Mouse (Mus musculus): ENCODE data around the gene Them7. TPM values are rescaled to one million over a fixed set of nuclear protein-coding genes. Genes with fewer than 3 reads are reported as not detected.

Gene Them7
- polyA plus RNA-seq, 1 experiment from 2014 or later, result 1.8 TPM

DNA sequence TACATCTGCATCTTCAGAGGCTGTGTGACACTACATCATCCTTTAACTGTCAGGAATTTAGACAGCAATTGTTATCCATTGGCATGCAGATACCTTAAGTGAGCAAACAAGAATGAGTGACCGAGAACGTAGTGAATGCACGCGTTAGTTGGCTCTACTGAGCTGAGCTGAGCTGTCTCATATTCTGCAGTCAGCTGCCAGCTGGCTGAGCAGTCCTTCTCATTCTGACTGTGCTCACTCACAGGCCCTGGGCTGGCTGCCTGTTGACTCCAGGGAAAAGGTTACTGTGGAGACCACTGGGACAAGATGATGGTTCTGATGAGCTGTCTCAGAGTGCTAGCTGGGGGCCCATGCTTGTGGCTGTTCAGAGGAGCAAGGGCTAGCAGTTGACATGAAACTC is 184.4 kb downstream of the Them7 start:
- ATAC-seq (ENCODE audit: insufficient number of reproducible peaks, low FRiP score, low TSS enrichment, low read depth), result no peak
- H3K27ac ChIP-seq (replicated peaks; ENCODE audit: low read depth, low read length), result no peak overlapping the region
- 87% methylated on average over 4 of the region's 4 CpGs for WGBS
- H3K36me3 ChIP-seq (ENCODE audit: control insufficient read depth, insufficient read depth, low read length), result no peaks in the 10 kb centered on the region
- no peaks in the 10 kb centered on the region for H3K27me3 ChIP-seq (ENCODE audit: control insufficient read depth, insufficient read depth, low read length)
- no peak overlapping the region for H3K4me2 ChIP-seq (ENCODE audit: low read depth, severe bottlenecking)
- H3K9me3 ChIP-seq (ENCODE audit: control insufficient read depth, low read length), result no peaks in the 10 kb centered on the region
- DNase-seq (ENCODE audit: low spot score), result no peak
- no peak overlapping the region for H3K9ac ChIP-seq (ENCODE audit: low read length)
- H3K4me3 ChIP-seq (ENCODE audit: low read depth, low read length), result no peak overlapping the region
- H3K4me1 ChIP-seq (ENCODE audit: control insufficient read depth, insufficient read depth, low read length), result no peaks in the 10 kb centered on the region

- H3K4me3 ChIP-seq (ENCODE audit: low read depth, low read length), result no peak overlapping the region
- H3K4me2 ChIP-seq (ENCODE audit: low read depth, severe bottlenecking), result no peak overlapping the region
- H3K27me3 ChIP-seq (ENCODE audit: control insufficient read depth, insufficient read depth, low read length), result no peaks in the 10 kb centered on the region
- no peak overlapping the region for H3K27ac ChIP-seq (replicated peaks; ENCODE audit: low read depth, low read length)
- H3K9me3 ChIP-seq (ENCODE audit: control insufficient read depth, low read length), result no peaks in the 10 kb centered on the region
- no peaks in the 10 kb centered on the region for H3K36me3 ChIP-seq (ENCODE audit: control insufficient read depth, insufficient read depth, low read length)
- ATAC-seq (ENCODE audit: insufficient number of reproducible peaks, low FRiP score, low TSS enrichment, low read depth), result no peak
- H3K9ac ChIP-seq (ENCODE audit: low read length), result no peak overlapping the region
- 91% methylated on average over 1 of the region's 1 CpGs for WGBS
- H3K4me1 ChIP-seq (ENCODE audit: control insufficient read depth, insufficient read depth, low read length), result no peaks in the 10 kb centered on the region
- DNase-seq (ENCODE audit: low spot score), result no peak
These were observed 185.1 kb downstream of the Them7 start for GRCm38 (mm10) chr2:105409253-105409652.

- WGBS, result 69% methylated on average over 2 of the region's 2 CpGs
- Histone ChIP-seq H3K9me3 (ENCODE audit: control insufficient read depth, low read length) (no peaks in the 10 kb centered on the region), H3K4me1 (ENCODE audit: control insufficient read depth, insufficient read depth, low read length) (0 out of 2 replicates have a peak, but pooled peaks cover 3% of the 10 kb centered on the region), H3K4me3 (ENCODE audit: low read depth, low read length) (no peak overlapping the region), H3K27me3 (ENCODE audit: control insufficient read depth, insufficient read depth, low read length) (no peaks in the 10 kb centered on the region), H3K36me3 (ENCODE audit: control insufficient read depth, insufficient read depth, low read length) (no peaks in the 10 kb centered on the region), H3K27ac (replicated peaks; ENCODE audit: low read depth, low read length) (no peak overlapping the region), H3K9ac (ENCODE audit: low read length) (no peak overlapping the region), H3K4me2 (ENCODE audit: low read depth, severe bottlenecking) (no peak overlapping the region)
- no peak for ATAC-seq (ENCODE audit: insufficient number of reproducible peaks, low FRiP score, low TSS enrichment, low read depth)
- DNase-seq (ENCODE audit: low spot score), result no peak
These were observed 190.2 kb downstream of the Them7 start for GRCm38 (mm10) chr2:105414309-105414708.

DNA sequence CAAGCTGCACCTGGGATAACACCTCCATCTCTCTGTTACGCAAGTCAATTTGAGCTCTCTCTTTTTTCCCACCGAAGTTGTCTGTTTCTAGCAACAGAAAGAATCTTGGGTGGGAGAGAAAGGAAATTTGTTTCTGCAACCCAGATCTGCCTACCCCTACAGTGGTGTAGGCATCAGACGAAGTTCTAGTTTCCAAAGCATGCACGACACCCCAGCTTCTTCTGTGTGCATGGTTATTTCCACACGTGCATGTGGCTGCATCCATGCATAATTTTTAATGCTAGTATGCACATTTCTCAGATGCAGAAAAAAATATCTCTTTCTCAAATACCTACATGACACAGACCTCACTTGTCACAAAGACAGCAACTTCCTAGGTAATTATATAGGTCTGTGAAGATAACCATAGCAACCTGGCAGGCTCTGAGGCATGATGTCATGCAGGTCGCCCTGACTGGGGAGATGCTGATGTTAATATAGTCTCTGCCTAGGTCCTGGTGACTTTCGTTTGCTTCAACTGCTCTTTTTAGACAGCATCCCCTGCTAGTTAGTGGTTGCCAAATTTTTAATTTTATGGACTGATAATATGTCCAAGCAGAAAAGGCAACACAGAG is 192.0 kb downstream of the Them7 start:
- no peak overlapping the region for H3K4me2 ChIP-seq (ENCODE audit: low read depth, severe bottlenecking)
- no peak for ATAC-seq (ENCODE audit: insufficient number of reproducible peaks, low FRiP score, low TSS enrichment, low read depth)
- DNase-seq (ENCODE audit: low spot score), result no peak
- no peak overlapping the region for H3K4me3 ChIP-seq (ENCODE audit: low read depth, low read length)
- WGBS, result 71% methylated on average over 7 of the region's 7 CpGs
- no peaks in the 10 kb centered on the region for H3K27me3 ChIP-seq (ENCODE audit: control insufficient read depth, insufficient read depth, low read length)
- 0 out of 2 replicates have a peak, but pooled peaks cover 3% of the 10 kb centered on the region for H3K4me1 ChIP-seq (ENCODE audit: control insufficient read depth, insufficient read depth, low read length)
- H3K9me3 ChIP-seq (ENCODE audit: control insufficient read depth, low read length), result no peaks in the 10 kb centered on the region
- no peak overlapping the region for H3K9ac ChIP-seq (ENCODE audit: low read length)
- no peak overlapping the region for H3K27ac ChIP-seq (replicated peaks; ENCODE audit: low read depth, low read length)
- H3K36me3 ChIP-seq (ENCODE audit: control insufficient read depth, insufficient read depth, low read length), result no peaks in the 10 kb centered on the region

DNA sequence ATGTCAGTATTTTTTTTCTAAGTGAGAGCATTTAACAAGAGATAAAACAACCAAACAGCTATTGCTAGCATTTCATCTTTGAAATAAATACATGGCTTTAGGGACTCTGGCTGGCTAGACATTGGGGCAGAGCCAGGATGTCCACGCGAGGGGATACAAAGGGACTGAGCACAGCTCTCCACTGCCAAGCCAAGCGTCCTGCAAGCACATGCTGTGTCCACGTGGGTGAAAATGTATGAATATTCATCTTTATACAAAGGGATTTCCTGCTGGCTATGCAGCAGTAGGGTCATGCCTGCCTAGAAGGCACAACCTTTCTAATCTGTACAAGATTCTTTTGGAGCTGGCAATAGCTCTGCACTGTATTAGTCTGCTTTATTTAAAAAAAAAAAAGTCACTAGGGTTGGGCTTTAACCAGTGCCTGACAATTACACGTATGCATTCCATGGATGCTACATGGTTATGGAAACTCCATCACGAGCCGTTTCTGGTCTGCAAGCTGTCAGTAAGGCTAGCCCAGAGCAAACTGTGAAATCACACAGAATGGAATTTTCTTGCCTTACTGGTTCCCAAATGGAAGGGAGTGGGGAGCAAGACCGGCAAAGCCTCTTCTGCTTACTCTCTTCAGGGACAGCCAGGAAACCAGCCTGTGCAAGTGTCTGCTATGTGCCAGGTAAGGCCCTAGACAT is 192.7 kb downstream of the Them7 start:
- no peaks in the 10 kb centered on the region for H3K36me3 ChIP-seq (ENCODE audit: control insufficient read depth, insufficient read depth, low read length)
- 0 out of 2 replicates have a peak, but pooled peaks cover 3% of the 10 kb centered on the region for H3K4me1 ChIP-seq (ENCODE audit: control insufficient read depth, insufficient read depth, low read length)
- no peaks in the 10 kb centered on the region for H3K9me3 ChIP-seq (ENCODE audit: control insufficient read depth, low read length)
- 79% methylated on average over 8 of the region's 8 CpGs for WGBS
- H3K27me3 ChIP-seq (ENCODE audit: control insufficient read depth, insufficient read depth, low read length), result no peaks in the 10 kb centered on the region
- H3K4me2 ChIP-seq (ENCODE audit: low read depth, severe bottlenecking), result no peak overlapping the region
- DNase-seq (ENCODE audit: low spot score) (no peak), ATAC-seq (ENCODE audit: insufficient number of reproducible peaks, low FRiP score, low TSS enrichment, low read depth) (no peak)
- H3K27ac ChIP-seq (replicated peaks; ENCODE audit: low read depth, low read length), result no peak overlapping the region
- H3K4me3 ChIP-seq (ENCODE audit: low read depth, low read length), result no peak overlapping the region
- no peak overlapping the region for H3K9ac ChIP-seq (ENCODE audit: low read length)

DNA sequence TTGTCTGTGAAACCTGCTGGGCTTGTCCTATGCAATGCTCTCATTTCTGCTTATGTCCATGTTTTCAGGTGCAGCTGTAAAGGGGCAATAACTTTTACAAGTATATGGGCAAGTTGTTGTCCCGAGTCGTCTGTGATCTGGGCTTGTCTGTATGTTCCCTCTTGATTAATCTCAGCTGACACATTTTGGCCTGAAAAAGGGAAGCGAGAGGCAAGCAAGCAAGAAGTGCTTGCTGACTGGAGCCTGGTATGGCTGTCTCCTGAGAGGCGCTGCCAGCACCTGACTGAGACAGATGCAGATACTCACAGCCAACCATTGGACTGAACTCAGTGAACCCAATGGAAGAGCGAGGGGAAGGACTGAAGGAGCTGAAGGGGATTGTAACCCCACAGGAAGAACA is 193.5 kb downstream of the Them7 start:
- Histone ChIP-seq H3K27ac (replicated peaks; ENCODE audit: low read depth, low read length) (no peak overlapping the region), H3K4me2 (ENCODE audit: low read depth, severe bottlenecking) (no peak overlapping the region), H3K9me3 (ENCODE audit: control insufficient read depth, low read length) (no peaks in the 10 kb centered on the region), H3K36me3 (ENCODE audit: control insufficient read depth, insufficient read depth, low read length) (no peaks in the 10 kb centered on the region), H3K9ac (ENCODE audit: low read length) (no peak overlapping the region), H3K4me3 (ENCODE audit: low read depth, low read length) (no peak overlapping the region), H3K4me1 (ENCODE audit: control insufficient read depth, insufficient read depth, low read length) (0 out of 2 replicates have a peak, but pooled peaks cover 3% of the 10 kb centered on the region), H3K27me3 (ENCODE audit: control insufficient read depth, insufficient read depth, low read length) (no peaks in the 10 kb centered on the region)
- no peak for DNase-seq (ENCODE audit: low spot score)
- ATAC-seq (ENCODE audit: insufficient number of reproducible peaks, low FRiP score, low TSS enrichment, low read depth), result no peak
- 66% methylated on average over 5 of the region's 5 CpGs for WGBS

DNA sequence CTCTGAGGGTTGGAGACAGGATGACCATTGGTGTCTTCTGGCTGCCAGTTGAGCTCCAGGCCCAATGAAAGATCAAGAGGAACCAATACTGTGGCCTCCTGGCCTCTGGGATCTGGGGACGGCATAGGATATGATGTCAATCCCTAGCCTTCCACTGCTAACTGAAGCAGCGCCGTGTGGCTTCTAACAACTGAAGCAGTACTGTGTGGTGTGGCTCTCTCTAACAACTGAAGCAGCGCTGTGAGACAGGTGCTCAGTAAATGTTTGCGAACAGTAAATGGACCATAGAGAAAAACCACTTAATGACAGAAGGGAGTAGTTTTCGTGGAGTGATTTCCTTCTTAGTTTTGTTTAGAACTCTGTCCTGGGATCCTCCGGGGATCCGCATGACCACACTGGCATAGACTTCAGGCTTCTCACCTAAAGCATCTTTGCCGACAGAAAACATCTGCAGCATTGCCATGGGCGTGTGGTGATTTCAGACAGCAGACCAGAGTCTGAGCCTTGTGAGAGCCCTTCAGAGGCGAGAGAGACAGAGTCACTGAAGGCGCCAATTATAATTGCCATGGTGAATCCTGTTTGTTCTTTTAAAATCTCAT is 194.6 kb downstream of the Them7 start:
- Histone ChIP-seq H3K27me3 (ENCODE audit: control insufficient read depth, insufficient read depth, low read length) (no peaks in the 10 kb centered on the region), H3K4me2 (ENCODE audit: low read depth, severe bottlenecking) (no peak overlapping the region), H3K27ac (replicated peaks; ENCODE audit: low read depth, low read length) (no peak overlapping the region), H3K4me1 (ENCODE audit: control insufficient read depth, insufficient read depth, low read length) (0 out of 2 replicates have a peak, but pooled peaks cover 3% of the 10 kb centered on the region), H3K36me3 (ENCODE audit: control insufficient read depth, insufficient read depth, low read length) (no peaks in the 10 kb centered on the region), H3K9me3 (ENCODE audit: control insufficient read depth, low read length) (no peaks in the 10 kb centered on the region), H3K4me3 (ENCODE audit: low read depth, low read length) (no peak overlapping the region), H3K9ac (ENCODE audit: low read length) (no peak overlapping the region)
- DNase-seq (ENCODE audit: low spot score), result no peak
- ATAC-seq (ENCODE audit: insufficient number of reproducible peaks, low FRiP score, low TSS enrichment, low read depth), result no peak
- WGBS, result 91% methylated on average over 12 of the region's 12 CpGs

DNA sequence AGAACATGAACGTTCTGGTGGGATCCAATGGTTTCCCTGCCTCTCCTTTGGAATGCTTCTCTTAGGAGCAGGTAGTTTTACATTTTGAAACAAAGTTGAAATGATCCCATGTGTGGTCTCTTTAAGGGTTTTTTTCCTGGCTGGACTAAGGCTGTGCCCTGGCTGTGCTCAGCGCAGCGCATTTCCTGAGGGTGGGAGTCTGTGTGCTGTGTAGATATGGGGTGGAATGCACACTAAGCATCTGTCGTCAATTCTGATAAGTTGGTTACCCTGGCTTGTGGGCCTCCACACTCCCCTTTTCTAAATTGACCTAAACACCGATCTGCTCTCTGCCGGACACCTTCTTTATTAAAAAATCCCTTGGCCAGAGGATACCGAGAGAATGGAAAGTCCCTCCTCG is 203.3 kb downstream of the Them7 start:
- H3K4me3 ChIP-seq (ENCODE audit: low read depth, low read length), result no peak overlapping the region
- H3K9ac ChIP-seq (ENCODE audit: low read length), result no peak overlapping the region
- H3K4me2 ChIP-seq (ENCODE audit: low read depth, severe bottlenecking), result no peak overlapping the region
- no peak overlapping the region for H3K27ac ChIP-seq (replicated peaks; ENCODE audit: low read depth, low read length)
- no peaks in the 10 kb centered on the region for H3K36me3 ChIP-seq (ENCODE audit: control insufficient read depth, insufficient read depth, low read length)
- ATAC-seq (ENCODE audit: insufficient number of reproducible peaks, low FRiP score, low TSS enrichment, low read depth), result no peak
- no peaks in the 10 kb centered on the region for H3K9me3 ChIP-seq (ENCODE audit: control insufficient read depth, low read length)
- DNase-seq (ENCODE audit: low spot score), result no peak
- WGBS, result 74% methylated on average over 8 of the region's 8 CpGs
- no peaks in the 10 kb centered on the region for H3K27me3 ChIP-seq (ENCODE audit: control insufficient read depth, insufficient read depth, low read length)
- H3K4me1 ChIP-seq (ENCODE audit: control insufficient read depth, insufficient read depth, low read length), result no peaks in the 10 kb centered on the region
